Mouse (Mus musculus): Measurements from ENCODE around the gene Grm7.

Grm7 gene

DNA sequence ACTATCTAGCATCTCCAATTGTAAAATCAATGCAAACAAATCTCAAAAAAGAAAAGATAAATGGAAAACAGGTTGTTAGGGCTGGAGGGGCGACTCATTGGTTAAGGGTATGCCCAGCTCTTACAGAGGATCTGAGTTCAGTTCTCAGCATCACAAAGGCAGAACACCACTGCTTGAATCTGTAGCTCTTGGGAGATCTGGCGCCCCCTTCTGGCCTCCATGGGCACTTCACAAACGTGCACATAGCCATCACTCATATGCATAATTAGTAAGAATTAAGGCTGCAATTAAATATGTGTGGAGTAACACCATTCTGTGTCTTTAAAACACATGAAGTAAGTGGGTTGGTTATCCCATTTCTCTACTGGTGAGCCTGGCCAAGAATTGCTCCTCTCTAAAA, 914.1 kb downstream of the Grm7 start:
- DNase-seq (ENCODE audit: low spot score in 2 of 2): no peak

- DNase-seq (ENCODE audit: low spot score in 2 of 2): no peak
These were observed 916.0 kb downstream of the Grm7 start for GRCm38 (mm10) chr6:111561347-111561746.

- DNase-seq (ENCODE audit: low spot score in 2 of 2): no peak
These were observed 926.2 kb downstream of the Grm7 start for GRCm38 (mm10) chr6:111571471-111572088.

- peak; percentile 57 to 60 for DNase-seq (ENCODE audit: low spot score in 2 of 2)
These were observed 939.5 kb downstream of the Grm7 start for GRCm38 (mm10) chr6:111584851-111585250.

DNA sequence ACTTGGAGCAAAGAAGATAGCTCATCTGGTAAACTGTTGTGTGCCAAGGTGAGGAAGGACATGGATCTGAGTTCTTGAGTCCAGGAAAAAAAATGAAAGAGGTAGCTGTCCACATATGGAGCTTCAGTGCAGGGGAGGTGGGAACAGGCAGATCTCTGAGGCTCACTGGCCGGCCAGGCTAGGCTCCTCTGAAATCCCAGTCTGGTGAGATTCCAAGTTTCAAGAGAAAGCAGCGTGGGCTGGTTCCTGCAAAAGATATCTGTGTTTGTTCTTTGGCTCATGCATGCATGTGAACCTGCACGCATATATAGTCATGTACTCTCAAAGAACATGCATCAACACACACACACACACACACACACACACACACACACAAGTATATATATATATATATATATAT, 942.2 kb downstream of the Grm7 start:
- DNase-seq (ENCODE audit: low spot score in 2 of 2): peak in 1 of 2 experiments; percentile 19

- no peak for DNase-seq (ENCODE audit: low spot score in 2 of 2)
These were observed 956.7 kb downstream of the Grm7 start for GRCm38 (mm10) chr6:111601892-111602654.

DNA sequence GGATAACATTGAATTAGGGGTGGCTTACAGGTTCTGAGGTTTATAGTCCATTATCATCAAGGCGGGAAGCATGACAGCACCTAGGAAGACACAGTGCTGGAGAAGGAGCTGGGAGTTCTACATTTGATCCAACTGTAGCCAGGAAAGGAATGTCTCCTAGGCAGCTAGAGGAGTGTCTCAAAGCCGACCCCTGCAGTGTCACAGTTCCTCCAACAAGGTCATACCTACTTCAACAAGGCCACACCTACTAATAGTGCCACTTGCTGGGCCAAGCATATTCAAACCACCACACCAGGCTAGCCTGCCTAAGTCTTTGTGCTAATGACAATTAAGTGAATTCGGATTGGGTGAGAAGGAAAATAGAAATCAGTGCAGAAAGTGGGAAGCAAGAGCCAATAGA, 965.0 kb downstream of the Grm7 start:
- no peak for DNase-seq (ENCODE audit: low spot score in 2 of 2)

DNA sequence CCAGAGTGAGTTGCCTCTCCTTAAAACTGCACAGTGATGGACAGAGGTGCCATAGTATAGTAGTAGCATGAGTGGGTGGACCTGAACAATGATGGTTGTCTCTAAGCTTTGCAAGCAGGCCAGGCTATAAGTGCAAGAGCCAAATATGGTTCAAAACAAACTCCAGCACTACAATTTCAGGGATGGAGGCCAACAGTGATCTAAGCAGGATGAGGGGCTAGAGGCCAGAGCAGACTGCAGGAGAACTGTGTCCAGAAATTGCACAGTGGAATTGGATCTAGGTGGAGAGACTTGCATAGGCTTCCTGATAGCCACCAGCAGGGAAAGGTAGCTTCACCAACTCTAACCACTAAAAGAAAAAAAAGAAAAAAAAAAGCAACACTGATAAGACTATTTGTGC, 968.5 kb downstream of the Grm7 start:
- DNase-seq (ENCODE audit: low spot score in 2 of 2): peak in 1 of 2 experiments; percentile 18
